Mouse (Mus musculus) hindbrain, postnatal 0 days (tissue): ENCODE results near the gene Ntrk3. TPM values are rescaled to one million over a fixed set of nuclear protein-coding genes. Genes with fewer than 3 reads are reported as not detected.

Experiments used
- ATAC-seq: fragments of 200-750 bp; cut with Nextera tagmentation; 2 replicates; pipeline ENCODE4 v1.8.0; 2017; ENCODE audit warnings: mild to moderate bottlenecking, moderate TSS enrichment, moderate library complexity
- DNase-seq: peaks from one replicate; pipeline ENCODE4 v3.0.0-alpha.2; 2015; ENCODE audit warnings: low spot score
- H3K27ac ChIP-seq: fragments of 300-500 bp; sonication (generic); 2 replicates; pipeline ENCODE4 v1.5.1; 2014; ENCODE audit warnings: mild to moderate bottlenecking
- H3K27me3 ChIP-seq: fragments of 300-500 bp; sonication (generic); 2 replicates; pipeline ENCODE4 v1.6.1; 2014; ENCODE audit warnings: low read length, mixed read lengths; ENCODE audit not compliant: insufficient read depth
- H3K36me3 ChIP-seq: fragments of 300-500 bp; sonication (generic); 2 replicates; pipeline ENCODE4 v1.6.1; 2014; ENCODE audit warnings: low read length, mixed read lengths; ENCODE audit not compliant: insufficient read depth
- H3K4me1 ChIP-seq: fragments of 300-500 bp; sonication (generic); 2 replicates; pipeline ENCODE4 v1.6.1; 2014; ENCODE audit warnings: antibody characterized with exemption, low read length, mixed read lengths; ENCODE audit not compliant: insufficient read depth
- H3K4me2 ChIP-seq: fragments of 300-500 bp; sonication (generic); 2 replicates; pipeline ENCODE4 v1.6.1; 2014; ENCODE audit warnings: low read depth, mild to moderate bottlenecking, low read length, moderate library complexity, mixed read lengths
- H3K4me3 ChIP-seq: fragments of 300-500 bp; sonication (generic); 2 replicates; pipeline ENCODE4 v1.5.1; 2014; ENCODE audit warnings: low read length
- H3K9ac ChIP-seq: fragments of 300-500 bp; sonication (generic); replicated peaks from 2 replicates; pipeline ENCODE4 v1.6.1; 2014; ENCODE audit warnings: mild to moderate bottlenecking, low read length, moderate library complexity, mixed read lengths
- H3K9me3 ChIP-seq: fragments of 300-500 bp; sonication (generic); 2 replicates; pipeline ENCODE4 v1.6.1; 2016; ENCODE audit warnings: low read length, mixed read lengths
- CTCF ChIP-seq: IDR thresholded peaks from 2 replicates; pipeline ENCODE4 v1.5.1; 2016; ENCODE audit warnings: antibody characterized with exemption, control low read depth, low read depth
- WGBS: fragments of 180-500 bp; shearing (Covaris S2); extraction: QIAGEN DNeasy Blood & Tissue Kit; methylation state at CpG from one replicate; pipeline ENCODE4 v1.1.7; 2014; 5-methylcytosine and 5-hydroxymethylcytosine counted together
- polyA plus RNA-seq: library from polyadenylated mRNA; unstranded; fragments of >200 nt; fragmentation: Nextera tagmentation; extraction: Ambion mirVana; gene quantifications from 2 replicates; pipeline ENCODE4 v1.2.1, GENCODE M21; 2015
- total RNA-seq: library from RNA; depleted of rRNA; stranded (reverse); fragments of >200 nt; gene quantifications from 2 replicates; pipeline ENCODE4 v1.2.3, GENCODE M21; 2014

Ntrk3 gene
- total and polyA plus RNA-seq, 2 experiments from 2014 or later: 23.5 to 90.8 TPM

GRCm38 (mm10) chr7:78577462-78578110 is 160.2 kb downstream of the Ntrk3 start:
- H3K9me3 ChIP-seq: no peaks in the 10 kb centered on the region

GRCm38 (mm10) chr7:78576706-78577461 is 160.9 kb downstream of the Ntrk3 start:
- no peak for TF ChIP-seq CTCF
- no peaks in the 10 kb centered on the region for H3K36me3 ChIP-seq
- ATAC-seq (peak; percentile 25), DNase-seq (peak; percentile 65)
- under 1% methylated on average over 34 of the region's 35 CpGs for WGBS
- H3K27ac ChIP-seq: peak overlapping the region; percentile 90
- peak overlapping the region; percentile 77 for H3K4me2 ChIP-seq
- peak overlapping the region; percentile 73 for H3K9ac ChIP-seq
- no peaks in the 10 kb centered on the region for H3K9me3 ChIP-seq
- H3K27me3 ChIP-seq: no peaks in the 10 kb centered on the region; the same call in 1 of the 2 replicates
- peaks cover 15% of the 10 kb centered on the region for H3K4me1 ChIP-seq
- H3K4me3 ChIP-seq: peak overlapping the region; percentile 68

More at GRCm38 (mm10) chr7:78577462-78578110, 160.2 kb downstream of the Ntrk3 start:
- Histone ChIP-seq H3K27ac (peak overlapping the region; percentile 90), H3K4me3 (peak overlapping the region; percentile 68), H3K4me2 (peak overlapping the region; percentile 77), H3K27me3 (no peaks in the 10 kb centered on the region; the same call in none of the 2 replicates), H3K9ac (peak overlapping the region; percentile 73), H3K4me1 (peaks cover 15% of the 10 kb centered on the region), H3K36me3 (no peaks in the 10 kb centered on the region)
- TF ChIP-seq CTCF: no peak
- ATAC-seq (peak; percentile 41), DNase-seq (peak; percentile 70)
- under 1% methylated on average over 46 of the region's 49 CpGs for WGBS

GRCm38 (mm10) chr7:78576169-78576568 is 161.6 kb downstream of the Ntrk3 start:
- peak overlapping the region; percentile 77 for H3K4me2 ChIP-seq
- ATAC-seq: no peak
- peak overlapping the region; percentile 90; the same call in 1 of the 2 replicates for H3K27ac ChIP-seq
- no peak for DNase-seq
- H3K9me3 ChIP-seq: no peaks in the 10 kb centered on the region
- H3K36me3 ChIP-seq: no peaks in the 10 kb centered on the region
- no peak for TF ChIP-seq CTCF
- WGBS: 19% methylated on average over 5 of the region's 5 CpGs
- H3K4me1 ChIP-seq: peaks cover 15% of the 10 kb centered on the region
- H3K27me3 ChIP-seq: no peaks in the 10 kb centered on the region; the same call in 1 of the 2 replicates
- H3K4me3 ChIP-seq: peak overlapping the region; percentile 68
- H3K9ac ChIP-seq: peak overlapping the region; percentile 73

- Histone ChIP-seq H3K4me1 (peaks cover 15% of the 10 kb centered on the region), H3K4me2 (peak overlapping the region; percentile 77), H3K4me3 (peak overlapping the region; percentile 68), H3K36me3 (no peaks in the 10 kb centered on the region), H3K9me3 (no peaks in the 10 kb centered on the region), H3K27me3 (no peaks in the 10 kb centered on the region), H3K27ac (peak overlapping the region; percentile 90; the same call in 1 of the 2 replicates), H3K9ac (peak overlapping the region; percentile 73; the same call in 1 of the 2 replicates)
- DNase-seq (no peak), ATAC-seq (no peak)
- 15% methylated on average over 3 of the region's 3 CpGs for WGBS
- TF ChIP-seq CTCF: peak; percentile 16; the same call in 1 of the 2 replicates
Measured at GRCm38 (mm10) chr7:78575556-78575955, 162.3 kb downstream of the Ntrk3 start.

- H3K4me2 ChIP-seq: no peak overlapping the region
- H3K9me3 ChIP-seq: no peaks in the 10 kb centered on the region
- TF ChIP-seq CTCF: no peak
- no peak overlapping the region for H3K9ac ChIP-seq
- H3K27ac ChIP-seq: no peak overlapping the region
- peaks cover 25% of the 10 kb centered on the region for H3K4me1 ChIP-seq
- DNase-seq (no peak), ATAC-seq (no peak)
- WGBS: 59% methylated on average over 2 of the region's 2 CpGs
- H3K36me3 ChIP-seq: no peaks in the 10 kb centered on the region
- no peak overlapping the region for H3K4me3 ChIP-seq
- no peaks in the 10 kb centered on the region for H3K27me3 ChIP-seq
Measured at GRCm38 (mm10) chr7:78571196-78571595, 166.6 kb downstream of the Ntrk3 start.

GRCm38 (mm10) chr7:78569255-78569618 is 168.6 kb downstream of the Ntrk3 start:
- H3K27ac ChIP-seq: peak overlapping the region; percentile 9; the same call in 1 of the 2 replicates

More at GRCm38 (mm10) chr7:78569255-78569618, 168.6 kb downstream of the Ntrk3 start:
- peak overlapping the region; percentile 45 for H3K4me2 ChIP-seq
- DNase-seq (no peak), ATAC-seq (no peak)
- H3K4me3 ChIP-seq: no peak overlapping the region
- no peaks in the 10 kb centered on the region for H3K9me3 ChIP-seq
- TF ChIP-seq CTCF: no peak
- H3K36me3 ChIP-seq: no peaks in the 10 kb centered on the region
- 6% methylated on average over 5 of the region's 5 CpGs for WGBS
- no peaks in the 10 kb centered on the region for H3K27me3 ChIP-seq
- H3K4me1 ChIP-seq: peaks cover 11% of the 10 kb centered on the region
- H3K9ac ChIP-seq: no peak overlapping the region
